Mouse (Mus musculus): ENCODE data around the gene Upk3bl.
"Not testable (repeated sequence)": the region's sequence is repeated elsewhere in the genome, so short reads cannot be mapped to it uniquely, and the experiment has no call there.

Upk3bl gene

GRCm38 (mm10) chr5:136045987-136046386 lies 8.3 kb upstream of the Upk3bl start:
- peak; percentile 91 for DNase-seq (ENCODE audit: low read depth, low spot score)

GRCm38 (mm10) chr5:136048541-136048940 lies 5.8 kb upstream of the Upk3bl start:
- not testable (repeated sequence) for DNase-seq (ENCODE audit: low read depth, low spot score)

GRCm38 (mm10) chr5:136049926-136050325 lies 4.4 kb upstream of the Upk3bl start:
- DNase-seq (ENCODE audit: low read depth, low spot score): no peak

GRCm38 (mm10) chr5:136051231-136052085 lies 2.8 kb upstream of the Upk3bl start:
- no peak for DNase-seq (ENCODE audit: low read depth, low spot score)

- peak; percentile 63 for DNase-seq (ENCODE audit: low read depth, low spot score)
Measured at GRCm38 (mm10) chr5:136052861-136053655, 1.2 kb upstream of the Upk3bl start.

- peak; percentile 43 for DNase-seq (ENCODE audit: low read depth, low spot score)
Measured at GRCm38 (mm10) chr5:136056062-136056461, 1.8 kb downstream of the Upk3bl start.

GRCm38 (mm10) chr5:136057085-136057484 lies 2.8 kb downstream of the Upk3bl start:
- DNase-seq (ENCODE audit: low read depth, low spot score): no peak

- peak; percentile 86 for DNase-seq (ENCODE audit: low read depth, low spot score)
Measured at GRCm38 (mm10) chr5:136061567-136061966, 7.3 kb downstream of the Upk3bl start.

GRCm38 (mm10) chr5:136063920-136064319 lies 9.6 kb downstream of the Upk3bl start:
- peak; percentile 63 for DNase-seq (ENCODE audit: low read depth, low spot score)

- not testable (repeated sequence) for DNase-seq (ENCODE audit: low read depth, low spot score)
Measured at GRCm38 (mm10) chr5:136066404-136067148, 12.3 kb downstream of the Upk3bl start.

- DNase-seq (ENCODE audit: low read depth, low spot score): peak; percentile 75
Measured at GRCm38 (mm10) chr5:136069411-136069810, 15.1 kb downstream of the Upk3bl start.

- peak; percentile 69 for DNase-seq (ENCODE audit: low read depth, low spot score)
Measured at GRCm38 (mm10) chr5:136073051-136073450, 18.8 kb downstream of the Upk3bl start.

- peak; percentile 77 for DNase-seq (ENCODE audit: low read depth, low spot score)
Measured at GRCm38 (mm10) chr5:136073526-136073925, 19.2 kb downstream of the Upk3bl start.

GRCm38 (mm10) chr5:136075076-136075475 lies 20.8 kb downstream of the Upk3bl start:
- no peak for DNase-seq (ENCODE audit: low read depth, low spot score)

- peak; percentile 52 for DNase-seq (ENCODE audit: low read depth, low spot score)
Measured at GRCm38 (mm10) chr5:136076284-136076683, 22.0 kb downstream of the Upk3bl start.

GRCm38 (mm10) chr5:136077001-136077550 lies 22.8 kb downstream of the Upk3bl start:
- no peak for DNase-seq (ENCODE audit: low read depth, low spot score)

- DNase-seq (ENCODE audit: low read depth, low spot score): no peak
Measured at GRCm38 (mm10) chr5:136078136-136078535, 23.8 kb downstream of the Upk3bl start.

- DNase-seq (ENCODE audit: low read depth, low spot score): peak; percentile 71
Measured at GRCm38 (mm10) chr5:136082345-136082744, 28.1 kb downstream of the Upk3bl start.

GRCm38 (mm10) chr5:136083669-136084107 lies 29.4 kb downstream of the Upk3bl start, which contains the start of gene Rasa4:
Gene Rasa4, plus strand, starts transcription at chr5:136083916.
- DNase-seq (ENCODE audit: low read depth, low spot score): peak; percentile 93

GRCm38 (mm10) chr5:136084144-136084881 lies 30.0 kb downstream of the Upk3bl start:
- DNase-seq (ENCODE audit: low read depth, low spot score): peak; percentile 56

Data from ES-CJ7 (cell line).